8 mouse cellular contexts compared by ENCODE assay signal in genomic region chrX:103821195-103821831, GRCm38 (mm10). TPM values are rescaled to one million over a fixed set of nuclear protein-coding genes. Genes with fewer than 3 reads are reported as not detected.
DNase-seq lines count a peak whose midpoint lies in the region; ATAC-seq and TF ChIP-seq lines count a peak whose summit lies in the region.

No protein-coding gene starts in this region.

- TF ChIP-seq EP300 in CH12.LX (IDR thresholded peaks at IDR 0.05; ENCODE audit: low read length) = no peak
- no peak for TF ChIP-seq EP300 in stomach, postnatal 0 days (optimal IDR thresholded peaks at IDR 0.05)

- ATAC-seq in intestine, embryonic 14.5 days (replicated peaks; ENCODE audit: low FRiP score, low TSS enrichment, low read depth) = peak; percentile 48
- peak; percentile 50 for ATAC-seq in stomach, postnatal 0 days (ENCODE audit: low FRiP score, low TSS enrichment)

- H3K9ac ChIP-seq in CH12.LX (ENCODE audit: insufficient read depth, low read depth) = peak overlapping the region; percentile 40; the same call in 1 of the 2 replicates
- H3K9ac ChIP-seq in intestine, embryonic 14.5 days (ENCODE audit: low read length) = peak overlapping the region; percentile 46
- peak overlapping the region; percentile 58 for H3K9ac ChIP-seq in stomach, postnatal 0 days (ENCODE audit: low read length)

- intact Hi-C loops in gastrocnemius, postnatal 14 days (cut with DNase I; ENCODE audit: low total_unique reads) = no loop called here
- intact Hi-C loops in left cerebral cortex, postnatal 10 days (cut with DNase I) = loop anchor here (5.0 to 10.0 kb wide), 2 partner anchors 124 to 337 kb away; no protein-coding TSS in a partner anchor

- H3K36me3 ChIP-seq in CH12.LX (replicated peaks in 1 of 2; ENCODE audit: control insufficient read depth in 1 of 2, insufficient read depth in 1 of 2, low read length in 1 of 2) = no peaks in the 10 kb centered on the region
- no peaks in the 10 kb centered on the region for H3K36me3 ChIP-seq in embryonic facial prominence, embryonic 10.5 days (replicated peaks)
- H3K36me3 ChIP-seq in intestine, embryonic 14.5 days (ENCODE audit: control insufficient read depth, insufficient read depth, low read length) = no peaks in the 10 kb centered on the region
- H3K36me3 ChIP-seq in stomach, postnatal 0 days (ENCODE audit: control insufficient read depth, insufficient read depth, low read length) = no peaks in the 10 kb centered on the region

- no peaks in the 10 kb centered on the region for H3K27me3 ChIP-seq in CH12.LX (replicated peaks)
- peaks cover 96% of the 10 kb centered on the region for H3K27me3 ChIP-seq in embryonic facial prominence, embryonic 10.5 days (replicated peaks; ENCODE audit: low read depth, poor library complexity, severe bottlenecking)
- peaks cover 29% of the 10 kb centered on the region; the same call in 1 of the 2 replicates for H3K27me3 ChIP-seq in intestine, embryonic 14.5 days (replicated peaks; ENCODE audit: control insufficient read depth, insufficient read depth, low read length)
- H3K27me3 ChIP-seq in stomach, postnatal 0 days (ENCODE audit: control insufficient read depth, insufficient read depth, low read length) = no peaks in the 10 kb centered on the region

- dilution Hi-C loops in CH12.LX (cut with MboI; ENCODE audit: extremely low pct_ligation_motif_present, extremely low pct_unique_long_range_greater_than_20kb, low sequenced_read_pairs) = no loop called here

- no peak for TF ChIP-seq CTCF in CH12.LX (conservative IDR thresholded peaks at IDR 0.05 in 1 of 2, IDR thresholded peaks at IDR 0.05 in 1 of 2; ENCODE audit: low read depth in 2 of 2, low read length in 2 of 2)
- no peak for TF ChIP-seq CTCF in stomach, postnatal 0 days (IDR thresholded peaks at IDR 0.05; ENCODE audit: low read depth)

- H3K9me3 ChIP-seq in CH12.LX (replicated peaks; ENCODE audit: low read length) = no peaks in the 10 kb centered on the region
- no peaks in the 10 kb centered on the region for H3K9me3 ChIP-seq in embryonic facial prominence, embryonic 10.5 days
- no peaks in the 10 kb centered on the region for H3K9me3 ChIP-seq in intestine, embryonic 14.5 days (ENCODE audit: control insufficient read depth, low read length)
- no peaks in the 10 kb centered on the region for H3K9me3 ChIP-seq in stomach, postnatal 0 days (ENCODE audit: control insufficient read depth, low read length)

- H3K4me2 ChIP-seq in CH12.LX (ENCODE audit: insufficient read depth, low read depth, poor library complexity, severe bottlenecking) = peak overlapping the region; percentile 51; the same call in 1 of the 2 replicates
- H3K4me2 ChIP-seq in intestine, embryonic 14.5 days (ENCODE audit: low read length) = peak overlapping the region; percentile 68
- H3K4me2 ChIP-seq in stomach, postnatal 0 days (replicated peaks; ENCODE audit: low read depth) = peak overlapping the region; percentile 74

- peak; percentile 9 to 31 for DNase-seq in gastrocnemius, postnatal 4 days (ENCODE audit: low spot score in 2 of 2)
- no peak for DNase-seq in gastrocnemius, postnatal 14 days
- no peak for DNase-seq in CH12.LX (ENCODE audit: extremely low read depth)
- DNase-seq in embryonic facial prominence, embryonic 10.5 days (ENCODE audit: low spot score) = peak; percentile 29
- no peak for DNase-seq in intestine, embryonic 14.5 days (ENCODE audit: low spot score)
- DNase-seq in lung, postnatal 14 days = peak; percentile 11
- peak; percentile 14 for DNase-seq in stomach, postnatal 0 days (ENCODE audit: low spot score)
- no peak for DNase-seq in left cerebral cortex, postnatal 10 days (ENCODE audit: extremely low spot score in 1 of 2, low spot score in 2 of 2)

- in situ Hi-C loops in CH12.LX (cut with MboI; ENCODE audit: low pct_ligation_motif_present, low pct_unique_long_range_greater_than_20kb, low sequenced_read_pairs) = no loop called here

- no peak for TF ChIP-seq RAD21 in CH12.LX (IDR thresholded peaks at IDR 0.05; ENCODE audit: low read depth, low read length)

- no peak for TF ChIP-seq POLR2A in CH12.LX (IDR thresholded peaks at IDR 0.05; ENCODE audit: low read depth, low read length)

- H3K79me2 ChIP-seq in CH12.LX (replicated peaks; ENCODE audit: control insufficient read depth, extremely low read depth, insufficient read depth, poor library complexity, severe bottlenecking) = no peaks in the 10 kb centered on the region

- peak overlapping the region; percentile 16 to 71 (median 54) for H3K4me3 ChIP-seq in CH12.LX (replicated peaks in 1 of 3; ENCODE audit: low read depth in 2 of 3, low read length in 2 of 3, poor library complexity in 1 of 3)
- H3K4me3 ChIP-seq in embryonic facial prominence, embryonic 10.5 days = peak overlapping the region; percentile 64
- H3K4me3 ChIP-seq in intestine, embryonic 14.5 days (ENCODE audit: low read depth, low read length) = peak overlapping the region; percentile 43
- H3K4me3 ChIP-seq in stomach, postnatal 0 days (ENCODE audit: low read depth, low read length) = peak overlapping the region; percentile 53

- 17% methylated on average over 37 of the region's 37 CpGs for WGBS in embryonic facial prominence, embryonic 10.5 days
- WGBS in intestine, embryonic 14.5 days = 18% methylated on average over 32 of the region's 37 CpGs
- WGBS in stomach, postnatal 0 days = 22% methylated on average over 30 of the region's 37 CpGs

- peaks cover 0 to 13% of the 10 kb centered on the region in 2 experiments; a peak in 2 of 4 replicates for H3K4me1 ChIP-seq in CH12.LX (ENCODE audit: control insufficient read depth in 1 of 2, insufficient read depth in 2 of 2)
- peaks cover 14% of the 10 kb centered on the region; the same call in 1 of the 2 replicates for H3K4me1 ChIP-seq in embryonic facial prominence, embryonic 10.5 days
- no peaks in the 10 kb centered on the region for H3K4me1 ChIP-seq in intestine, embryonic 14.5 days (replicated peaks; ENCODE audit: control insufficient read depth, insufficient read depth, low read length)
- H3K4me1 ChIP-seq in stomach, postnatal 0 days (replicated peaks; ENCODE audit: control insufficient read depth, insufficient read depth) = no peaks in the 10 kb centered on the region

- no peak overlapping the region for H3K27ac ChIP-seq in CH12.LX (ENCODE audit: insufficient read depth, low read depth)
- H3K27ac ChIP-seq in embryonic facial prominence, embryonic 10.5 days (replicated peaks) = peak overlapping the region; percentile 82
- H3K27ac ChIP-seq in intestine, embryonic 14.5 days (ENCODE audit: low read depth) = no peak overlapping the region
- peak overlapping the region; percentile 81 for H3K27ac ChIP-seq in stomach, postnatal 0 days (replicated peaks)

TF ChIP-seq in CH12.LX, 34 proteins besides CTCF, POLR2A, EP300 and RAD21:
- no peak for TF ChIP-seq ZNF384 (IDR thresholded peaks at IDR 0.05; ENCODE audit: low read depth, low read length)
- TF ChIP-seq UBTF (IDR thresholded peaks at IDR 0.05; ENCODE audit: low read depth, low read length) = 0 out of 2 replicates have a peak, but pooled peaks have one; percentile 41

RNA-seq across cellular contexts. Expression of gene Slc16a2, which starts 0.5 kb away (rescaled TPM):
- 10 to 100 TPM; 32.8 to 36.7 TPM for total RNA-seq in gastrocnemius, postnatal 4 days (2021)
- total RNA-seq in gastrocnemius, postnatal 14 days (2021) = 1 to 10 TPM; 4.9 to 7.2 TPM
- total RNA-seq in CH12.LX (2012; rRNA removed) = 0.21 and 0.42 TPM in 2 replicates
- total RNA-seq in CH12.LX (2014; rRNA removed) = 0.30 and 0.32 TPM in 2 replicates
- polyA plus RNA-seq in CH12.LX (2012; ENCODE audit: insufficient read length, low read depth) = 1.4 and 2.2 TPM in 2 replicates
- 8.2 and 9.9 TPM in 2 replicates for polyA plus RNA-seq in embryonic facial prominence, embryonic 10.5 days (2016; fragmentation: Nextera tagmentation; extraction: Ambion mirVana)
- polyA plus RNA-seq in intestine, embryonic 14.5 days (2014; fragmentation: Nextera tagmentation; extraction: Ambion mirVana) = 9.6 and 11.1 TPM in 2 replicates
- 5.5 and 6.0 TPM in 2 replicates for polyA plus RNA-seq in stomach, postnatal 0 days (2015; fragmentation: Nextera tagmentation; extraction: Ambion mirVana)
- 10 to 100 TPM; 61.0 to 63.3 TPM for total RNA-seq in left cerebral cortex, postnatal 10 days (2021)

Comparison
In these comparisons a context has a peak if more than half of its experiments do, and no peak if none do; other contexts are left out.
1. DNase-seq: peak in gastrocnemius, postnatal 4 days (2 of 2), embryonic facial prominence, embryonic 10.5 days (single experiment), lung, postnatal 14 days (single experiment) and stomach, postnatal 0 days (single experiment); none in gastrocnemius, postnatal 14 days (single experiment), CH12.LX (single experiment), intestine, embryonic 14.5 days (single experiment) and left cerebral cortex, postnatal 10 days (0 of 2).
2. RNA of gene Slc16a2, which starts 0.5 kb away (total RNA-seq): 61.0 to 63.3 TPM in left cerebral cortex, postnatal 10 days and 32.8 to 36.7 TPM in gastrocnemius, postnatal 4 days; 4.9 to 7.2 TPM in gastrocnemius, postnatal 14 days and 0.21 to 0.42 TPM in CH12.LX; every median in the first group is over 4 times any median in the second.
3. H3K27ac ChIP-seq: peak in embryonic facial prominence, embryonic 10.5 days (single experiment) and stomach, postnatal 0 days (single experiment); none in CH12.LX (single experiment) and intestine, embryonic 14.5 days (single experiment).
4. Peak in every context shown above with its lines, with median percentiles within 50 percentile points of each other: H3K4me2 ChIP-seq, H3K4me3 ChIP-seq and H3K9ac ChIP-seq.